Mouse (Mus musculus): ENCODE data around the gene Snx8.

Snx8 gene

DNA sequence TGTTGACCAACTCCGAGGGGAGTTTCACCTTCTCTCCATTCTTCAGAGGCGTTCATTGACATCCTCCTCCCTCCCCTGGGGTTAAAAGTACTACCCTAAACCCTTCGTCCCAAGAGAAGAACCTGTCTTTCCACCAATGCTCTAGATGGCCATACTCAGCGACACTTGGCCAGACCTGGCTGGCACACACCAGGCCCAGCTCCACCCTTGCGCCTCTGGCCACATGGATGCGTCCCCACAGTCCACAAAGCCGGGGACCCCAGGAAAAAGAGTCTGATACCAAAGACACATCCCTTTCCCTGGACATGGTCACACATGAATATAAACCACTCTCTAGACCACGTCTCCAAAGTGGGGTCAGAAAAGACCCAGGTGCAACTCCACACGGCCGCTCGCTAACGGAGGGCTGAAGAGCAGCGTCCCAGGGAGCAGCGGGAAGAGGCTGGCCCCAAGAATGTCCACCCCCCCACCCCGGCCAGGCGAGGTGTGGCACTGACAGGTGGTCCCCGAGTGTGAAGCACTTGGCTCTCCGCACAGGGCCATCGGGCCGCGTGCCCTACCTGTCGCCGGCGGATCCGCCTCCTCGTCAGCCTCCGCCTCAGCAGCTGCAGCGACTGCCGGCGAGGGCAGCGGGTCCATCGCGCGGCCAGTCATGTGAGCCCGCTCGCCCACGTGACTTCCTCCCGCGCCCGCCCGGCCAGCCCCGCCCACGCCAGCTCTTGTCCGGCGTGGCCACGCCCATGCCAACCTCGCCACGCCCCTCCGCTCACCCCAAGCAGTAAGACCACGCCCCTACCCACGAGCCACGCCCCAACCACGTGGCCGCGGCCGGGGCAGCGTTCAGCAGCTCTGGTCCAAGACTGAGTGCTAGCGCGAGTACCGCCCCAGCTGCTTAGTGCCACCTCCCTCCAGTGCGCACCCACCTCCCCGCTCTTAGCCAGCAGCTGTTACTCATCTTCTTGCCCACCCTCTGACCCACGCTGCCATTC, at the start of gene Snx8:
Gene Snx8 (minus strand): TSS at position 675 of the 989 bp plus-strand sequence.
- DNase-seq (ENCODE audit: low read depth): peak; percentile 90

DNA sequence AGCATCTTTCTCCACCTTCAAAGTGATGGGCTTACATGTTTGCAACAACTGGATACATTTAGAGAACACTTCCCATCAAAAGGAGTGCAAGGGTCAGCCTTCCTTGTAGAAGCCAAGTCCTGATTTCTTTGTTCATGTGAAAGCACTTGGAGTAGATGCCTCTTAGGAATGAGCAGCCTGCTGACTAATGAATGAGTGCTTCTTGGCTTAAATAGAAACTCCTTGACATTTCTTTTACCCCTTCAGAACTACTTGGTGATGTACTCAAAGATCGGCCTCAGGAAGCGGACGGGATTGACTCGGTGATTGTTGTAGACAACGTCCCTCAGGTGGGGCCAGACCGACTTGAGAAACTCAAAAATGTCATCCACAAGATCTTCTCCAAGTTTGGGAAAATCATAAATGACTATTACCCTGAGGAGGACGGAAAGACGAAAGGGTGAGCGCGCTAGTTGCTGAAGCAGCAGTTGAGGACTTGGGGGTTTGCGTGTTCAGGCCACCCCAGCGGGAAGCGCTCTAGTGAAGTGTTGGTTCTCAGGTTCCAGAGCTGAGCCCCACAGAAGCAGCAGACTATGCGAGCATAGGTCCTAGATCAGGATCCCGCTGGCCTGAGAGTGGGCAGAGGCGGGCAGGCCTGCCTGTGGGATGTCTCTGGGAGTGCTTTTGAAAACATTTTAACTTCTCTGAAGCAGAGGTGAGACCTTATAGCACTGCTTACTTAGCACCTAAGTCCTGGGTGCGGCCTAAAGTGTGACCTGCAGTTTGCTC, 36.1 kb upstream of the Snx8 start:
- DNase-seq (ENCODE audit: low read depth): no peak

DNA sequence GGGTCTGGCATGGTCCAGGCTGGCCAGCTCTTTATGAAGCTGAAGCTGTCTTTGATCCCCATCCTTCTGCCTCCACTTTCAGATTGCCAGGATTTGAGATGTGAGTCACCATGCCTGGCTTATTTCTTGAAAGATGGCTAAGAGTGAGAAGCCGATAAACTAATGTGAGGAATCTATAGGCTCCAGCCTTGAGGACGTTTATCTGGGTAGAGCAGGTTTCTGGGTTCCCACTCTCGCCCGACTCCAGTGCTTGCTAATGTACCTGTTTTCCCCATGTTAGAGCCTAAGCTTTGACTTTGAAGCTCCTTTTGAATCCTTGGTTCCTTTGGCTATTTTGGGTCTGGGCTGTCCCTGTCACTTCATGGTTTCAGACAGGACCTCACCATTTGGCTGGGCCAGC, 31.6 kb upstream of the Snx8 start:
- peak; percentile 62 for DNase-seq (ENCODE audit: low read depth)

DNA sequence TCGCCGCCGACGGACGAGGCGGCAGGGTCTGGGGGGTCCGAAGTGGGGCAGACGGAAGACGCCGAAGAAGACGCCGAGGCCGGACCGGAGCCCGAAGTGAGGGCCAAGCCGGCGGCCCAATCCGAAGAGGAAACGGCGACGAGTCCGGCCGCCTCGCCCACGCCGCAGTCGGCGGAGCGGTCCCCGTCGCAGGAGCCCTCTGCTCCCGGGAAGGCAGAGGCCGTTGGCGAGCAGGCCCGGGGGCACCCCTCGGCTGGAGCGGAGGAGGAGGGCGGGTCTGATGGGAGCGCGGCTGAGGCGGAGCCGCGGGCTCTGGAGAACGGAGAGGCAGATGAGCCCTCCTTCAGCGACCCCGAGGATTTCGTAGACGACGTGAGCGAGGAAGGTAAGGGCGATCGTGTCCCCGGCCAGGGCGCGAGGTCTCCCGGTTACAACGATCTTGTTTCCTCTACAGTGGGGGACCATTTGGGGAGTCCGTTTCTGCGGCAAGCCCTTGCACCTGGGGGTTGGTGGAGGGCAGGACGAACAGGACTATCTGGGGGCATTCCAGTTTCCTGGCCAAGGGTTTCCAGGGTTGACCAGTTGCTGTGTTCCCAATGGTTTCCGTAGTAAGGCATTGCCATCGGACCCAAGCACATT, 30.5 kb upstream of the Snx8 start:
- peak; percentile 23 for DNase-seq (ENCODE audit: low read depth)

DNA sequence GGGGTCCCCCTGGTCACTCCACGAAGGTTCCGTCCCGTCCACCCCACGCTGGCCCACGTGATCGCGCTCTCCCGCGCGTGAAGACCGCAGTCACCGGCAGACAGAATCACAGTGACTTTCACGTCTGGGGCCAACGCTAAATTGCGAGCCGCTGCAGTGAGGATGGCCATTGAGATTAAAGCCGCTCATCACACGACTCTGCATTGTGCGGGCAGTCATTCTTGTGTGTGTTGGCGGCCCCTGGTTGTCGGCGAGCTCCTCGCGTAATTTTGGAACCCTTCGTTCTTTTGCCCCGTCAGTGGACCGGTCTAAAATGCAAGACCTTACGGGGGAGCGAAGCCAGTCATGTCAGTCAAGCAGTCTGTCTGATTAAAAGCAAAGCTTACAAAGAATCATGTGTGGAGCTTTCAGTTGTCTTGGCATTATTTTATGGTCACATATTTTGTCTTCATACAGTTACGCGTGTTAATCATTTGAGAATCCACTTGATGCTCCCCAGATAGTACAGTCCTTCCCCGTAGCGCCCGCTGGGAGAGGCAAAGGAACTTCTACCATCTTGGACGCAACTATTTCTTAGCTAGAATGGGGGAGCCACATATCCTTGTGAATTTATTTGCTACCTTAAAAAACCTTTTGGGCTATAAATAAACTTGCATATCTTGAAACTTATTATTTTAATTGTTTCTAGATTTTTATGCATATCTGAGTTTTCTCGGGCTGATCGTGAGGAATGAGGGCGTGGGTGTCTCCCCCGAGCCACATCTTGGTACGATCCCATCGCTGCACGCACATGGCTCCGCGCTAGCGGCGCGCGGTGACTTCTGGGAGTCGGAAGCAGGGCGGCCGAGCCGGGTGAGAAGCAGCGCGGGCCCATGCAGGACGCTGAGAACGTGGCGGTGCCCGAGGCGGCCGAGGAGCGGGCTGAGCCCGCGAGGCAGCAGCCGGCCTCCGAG, 29.7 kb upstream of the Snx8 start, which contains the start of gene Eif3b:
Gene Eif3b (plus strand): TSS at position 840 of the 953 bp plus-strand sequence.
- peak; percentile 84 for DNase-seq (ENCODE audit: low read depth)

DNA sequence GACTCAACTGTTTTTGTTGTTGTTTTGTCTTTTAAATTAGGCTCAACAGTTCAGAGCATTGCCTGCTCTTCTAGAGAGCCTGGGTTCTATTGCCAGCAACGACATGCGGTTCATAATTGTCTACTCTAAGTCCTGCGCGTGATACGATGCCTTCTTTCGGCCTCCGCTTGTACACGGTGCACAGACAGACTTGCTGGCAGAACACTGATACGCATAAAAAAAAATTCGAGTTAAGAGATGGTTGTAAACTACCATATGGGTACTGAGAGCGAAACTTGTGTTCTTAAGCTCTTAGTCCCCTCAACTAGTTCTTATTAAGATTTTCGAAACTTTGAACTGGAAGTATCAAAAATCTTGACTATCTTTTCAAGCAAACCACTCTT, 29.0 kb upstream of the Snx8 start:
- peak; percentile 43 for DNase-seq (ENCODE audit: low read depth)

DNA sequence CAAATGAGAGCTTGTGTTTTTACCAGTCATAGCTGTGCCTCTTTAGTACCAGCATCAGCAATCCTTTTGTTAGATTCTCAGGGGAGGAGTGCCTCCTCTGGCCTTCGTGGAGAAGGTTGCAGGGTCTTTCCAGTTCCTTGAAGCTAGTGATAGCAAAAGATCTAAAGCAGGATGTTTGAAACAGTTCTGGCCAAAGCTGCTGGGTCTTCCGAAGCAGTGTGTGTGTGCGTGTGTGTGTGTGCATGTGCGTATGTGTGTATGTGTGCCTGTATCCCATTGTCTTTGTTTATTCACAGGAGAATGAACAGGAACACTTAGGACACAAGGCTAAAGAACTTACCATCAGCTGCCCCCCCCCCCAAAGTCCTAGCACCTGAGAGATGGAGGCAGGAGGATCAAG, 25.6 kb upstream of the Snx8 start:
- DNase-seq (ENCODE audit: low read depth): no peak

DNA sequence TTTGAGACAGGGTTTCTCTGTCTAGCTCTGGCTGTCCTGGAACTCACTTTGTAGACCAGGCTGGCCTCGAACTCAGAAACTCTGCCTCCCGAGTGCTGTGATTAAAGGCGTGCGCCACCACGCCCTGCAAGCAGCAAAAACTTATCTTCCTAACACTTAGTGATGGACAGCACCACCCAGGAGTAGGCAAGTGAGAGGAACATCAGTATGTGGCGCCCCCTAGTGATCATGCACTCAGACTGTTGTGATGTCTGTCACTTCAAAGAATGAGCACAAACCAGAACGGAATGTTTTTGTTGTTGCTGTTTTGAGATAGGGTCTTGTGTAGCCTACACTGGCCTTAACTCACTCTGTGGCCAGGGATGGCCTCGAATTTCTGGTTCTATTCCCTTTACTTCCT, 22.3 kb upstream of the Snx8 start:
- DNase-seq (ENCODE audit: low read depth): peak; percentile 58

DNA sequence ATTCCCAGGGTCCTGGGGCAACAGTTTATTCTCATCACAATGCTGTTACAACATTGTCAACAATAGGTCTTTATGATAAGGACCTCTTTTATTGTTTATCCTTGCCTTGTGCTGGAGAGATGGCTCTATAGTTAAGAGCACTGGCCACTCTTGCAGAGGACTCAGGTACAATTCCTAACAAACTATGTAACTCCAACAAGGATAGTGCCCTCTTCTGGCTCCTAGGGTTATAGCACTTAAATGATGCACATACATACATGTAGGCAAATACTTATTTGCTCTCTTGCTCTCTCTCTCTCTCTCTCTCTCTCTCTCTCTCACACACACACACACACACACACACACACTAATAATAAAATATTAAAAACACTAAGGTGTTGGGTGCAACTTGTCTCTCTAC, 19.7 kb upstream of the Snx8 start:
- DNase-seq (ENCODE audit: low read depth): no peak

DNA sequence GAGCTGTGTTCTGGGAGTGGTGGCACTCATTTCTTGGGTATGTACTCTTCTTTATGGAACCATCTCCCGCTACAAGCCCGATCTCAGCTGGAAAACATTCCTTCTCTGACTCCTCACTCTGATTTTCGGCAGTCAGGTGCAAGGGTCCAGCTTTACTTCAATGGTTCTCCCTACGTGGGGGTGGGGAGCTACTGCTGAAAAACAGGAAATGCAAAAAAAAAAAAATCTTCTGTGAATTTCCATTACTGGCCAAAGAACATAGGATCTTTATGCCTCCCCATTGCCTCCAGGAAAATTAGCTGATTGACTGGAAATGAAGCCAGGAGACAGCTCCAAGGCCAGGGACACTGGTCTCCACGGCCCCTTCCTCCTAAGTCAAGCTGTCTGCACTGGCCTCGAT, 17.6 kb upstream of the Snx8 start:
- no peak for DNase-seq (ENCODE audit: low read depth)

DNA sequence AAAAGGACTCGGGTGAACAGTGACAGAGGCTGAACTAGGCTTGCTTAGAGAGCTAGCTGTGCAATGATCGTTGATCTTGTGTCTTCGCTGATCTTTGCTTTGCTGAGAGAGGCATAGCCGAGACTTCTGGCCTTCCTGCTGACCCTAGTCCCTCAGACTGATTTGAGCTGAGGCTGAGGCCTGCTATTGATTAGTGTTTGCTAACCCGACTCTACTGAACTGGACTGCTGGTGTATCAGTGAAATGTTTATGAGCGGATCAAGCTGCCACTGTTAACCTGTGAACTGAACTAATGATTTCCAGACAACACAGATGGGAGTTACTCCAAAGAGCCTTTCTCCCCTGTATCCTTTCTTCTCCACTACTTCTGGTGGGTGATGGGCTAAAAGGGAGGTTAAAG, 16.1 kb upstream of the Snx8 start:
- DNase-seq (ENCODE audit: low read depth): no peak

DNA sequence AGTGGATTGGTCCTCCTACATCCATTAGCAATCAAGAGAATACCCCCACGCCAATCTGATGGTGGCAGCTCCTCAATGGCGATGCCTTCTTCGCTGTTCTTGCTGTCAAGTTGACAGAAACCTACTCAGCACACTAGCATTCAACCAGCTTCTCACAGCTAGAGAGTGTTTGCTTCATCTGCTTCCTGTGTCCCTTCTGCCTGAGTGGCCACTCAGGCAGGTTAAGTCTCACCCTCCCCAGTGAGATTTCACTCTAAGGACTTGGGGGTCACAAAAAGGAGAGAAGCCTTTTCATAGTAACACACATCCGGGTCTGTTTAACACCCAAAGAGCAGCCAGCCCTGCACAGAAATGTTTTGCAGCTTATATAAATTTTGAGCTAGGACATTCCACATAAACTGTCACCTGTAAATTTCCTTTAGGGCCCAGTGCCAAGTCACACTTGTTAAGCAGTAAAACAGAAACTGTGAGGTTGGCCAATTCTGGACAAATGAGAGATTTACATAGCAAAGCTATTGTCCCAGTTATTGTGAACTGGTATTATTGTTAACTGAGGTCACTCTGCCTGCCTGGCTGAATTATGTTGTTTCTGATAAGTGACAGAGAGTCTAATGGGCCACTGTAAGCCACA, 13.7 kb upstream of the Snx8 start:
- no peak for DNase-seq (ENCODE audit: low read depth)

DNA sequence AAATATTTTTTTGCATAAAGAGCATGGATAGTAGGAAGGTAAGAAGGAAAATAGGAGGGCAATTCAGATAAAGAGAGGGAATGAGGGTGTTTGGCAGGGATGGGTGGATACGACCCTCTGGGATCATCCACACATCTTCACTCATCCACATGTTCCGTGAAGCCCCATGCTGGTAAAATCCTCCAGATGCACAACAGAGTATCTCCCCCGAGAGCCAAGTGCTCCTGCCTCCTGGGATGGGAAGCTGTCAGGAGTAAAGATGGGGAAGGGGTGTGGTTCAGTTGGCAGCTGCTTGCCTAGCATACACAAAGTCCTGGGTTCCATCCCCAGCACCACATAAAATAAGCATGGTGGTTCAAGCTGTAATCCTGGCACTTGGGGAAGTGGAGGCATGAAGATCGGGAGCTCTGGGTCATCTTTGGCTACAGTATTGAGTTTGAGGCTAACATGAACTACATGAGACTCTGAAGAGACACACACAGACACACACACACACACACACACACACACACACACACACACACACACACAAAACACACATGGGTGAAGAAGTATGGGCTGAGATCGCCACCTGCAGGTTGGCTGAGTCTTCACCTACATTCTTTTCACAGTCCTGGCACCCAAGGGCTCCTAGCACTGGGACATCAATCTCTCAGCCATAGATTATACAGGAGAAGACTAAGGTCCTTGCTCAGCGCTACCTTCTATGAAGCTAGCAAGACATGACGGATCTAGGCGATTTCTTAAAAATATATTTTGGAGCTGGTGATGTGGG, 7.3 kb upstream of the Snx8 start:
- DNase-seq (ENCODE audit: low read depth): no peak

DNA sequence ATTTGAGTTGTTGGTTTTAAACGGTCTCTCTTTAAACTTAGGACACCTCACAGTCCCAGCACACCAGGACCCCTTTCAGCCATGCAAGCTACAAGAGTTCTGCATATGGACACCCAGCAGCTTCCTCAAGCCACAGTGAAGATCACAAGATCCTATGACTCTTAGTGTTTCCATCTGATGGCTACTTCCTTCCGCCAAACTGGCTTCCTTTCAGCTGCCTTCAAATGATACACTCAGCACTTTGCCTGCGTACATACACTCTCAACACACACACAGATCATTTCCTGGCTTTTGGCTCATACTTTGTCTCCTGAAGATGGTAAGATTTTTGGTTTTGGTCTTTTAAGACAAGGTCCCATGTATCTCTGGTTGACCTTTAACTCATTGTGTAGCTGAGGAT, 3.6 kb upstream of the Snx8 start:
- DNase-seq (ENCODE audit: low read depth): no peak

DNA sequence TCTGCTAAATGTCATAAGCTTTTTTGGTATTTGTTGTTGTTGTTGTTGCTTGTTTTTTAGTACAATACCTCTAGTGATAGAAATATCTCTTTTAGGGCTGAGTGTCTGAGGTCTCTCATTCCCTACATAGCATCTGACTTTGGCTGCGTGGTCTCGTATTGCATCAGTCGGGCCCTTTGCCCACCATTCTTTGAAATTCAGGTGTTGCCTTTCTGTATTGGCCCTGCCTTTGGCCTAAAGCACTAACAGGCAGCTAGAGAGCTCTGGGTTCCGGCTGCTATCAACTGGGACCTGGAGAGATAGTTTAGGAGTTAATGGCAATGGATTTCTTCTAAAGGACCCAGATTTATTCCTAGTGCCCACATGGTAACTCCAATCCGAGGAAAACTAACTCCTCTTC, 2.9 kb upstream of the Snx8 start:
- DNase-seq (ENCODE audit: low read depth): no peak

DNA sequence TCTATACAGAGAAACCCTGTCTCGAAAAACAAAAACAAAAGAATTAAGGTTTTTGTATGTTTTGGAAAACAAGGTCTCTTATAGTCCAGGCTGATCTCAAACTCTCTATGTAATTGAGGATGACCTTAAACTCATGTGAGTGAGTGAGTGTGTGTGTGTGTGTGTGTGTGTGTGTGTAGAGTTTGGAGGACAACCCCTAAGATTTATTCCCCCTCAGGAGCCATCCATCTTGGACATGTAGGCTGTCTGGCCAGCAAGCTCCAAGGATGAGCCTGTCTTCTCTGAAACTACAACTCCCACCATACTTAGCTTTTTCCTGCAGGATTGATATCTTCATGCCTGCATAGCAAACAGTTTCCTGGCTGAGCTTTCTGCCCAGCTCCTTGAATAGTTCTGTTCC, 2.4 kb upstream of the Snx8 start:
- no peak for DNase-seq (ENCODE audit: low read depth)

DNA sequence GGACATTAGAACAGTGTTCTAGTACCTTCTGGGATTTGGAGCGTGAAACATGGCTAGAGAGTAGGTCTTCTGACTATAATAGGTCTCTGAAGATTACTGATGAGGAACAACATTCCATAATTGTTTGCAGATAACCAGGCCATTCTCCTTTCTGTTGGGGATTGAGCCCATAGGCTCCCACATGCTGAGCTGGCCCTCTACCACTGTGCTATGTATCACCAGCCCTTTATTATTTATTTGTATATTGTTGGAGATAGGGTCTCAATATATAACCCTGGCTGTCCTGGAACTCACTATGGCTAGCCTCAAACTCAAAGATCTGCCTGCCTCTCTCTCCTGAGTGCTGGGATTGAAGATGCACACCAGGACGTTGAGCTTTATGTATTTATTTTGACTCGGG, 585 bp upstream of the Snx8 start:
- no peak for DNase-seq (ENCODE audit: low read depth)

DNA sequence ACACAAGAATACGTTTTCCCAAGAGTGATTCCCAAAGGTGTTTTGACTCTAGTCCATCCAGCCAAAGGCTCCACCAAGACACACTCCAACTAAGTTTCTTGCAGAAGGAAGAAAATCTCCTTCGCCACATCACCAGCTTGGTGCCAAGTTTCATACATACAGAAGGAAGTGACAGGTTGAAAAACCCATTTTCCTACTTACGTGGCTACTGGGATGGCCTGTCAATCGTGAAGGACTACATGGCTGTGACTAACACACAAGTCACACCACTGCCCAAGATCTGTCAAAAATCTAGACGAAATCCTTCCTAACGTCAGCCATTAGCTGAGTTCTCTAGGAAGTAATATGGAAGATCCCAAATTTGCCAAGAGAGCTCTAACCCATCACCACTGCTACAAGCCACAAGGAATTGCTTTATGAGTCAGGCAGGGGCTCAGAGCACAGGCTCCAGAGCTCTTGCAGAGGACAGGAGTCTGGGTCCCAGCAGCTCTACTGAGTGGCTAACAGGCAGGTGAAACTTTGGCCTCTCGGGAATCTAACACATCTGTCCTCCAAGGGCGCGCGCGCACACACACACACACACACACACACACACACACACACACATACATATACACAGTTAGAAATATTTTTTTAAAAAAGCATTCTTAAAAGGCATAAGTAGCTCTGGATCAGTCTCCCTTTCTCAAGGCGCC, 1.1 kb downstream of the Snx8 start:
- DNase-seq (ENCODE audit: low read depth): no peak

DNA sequence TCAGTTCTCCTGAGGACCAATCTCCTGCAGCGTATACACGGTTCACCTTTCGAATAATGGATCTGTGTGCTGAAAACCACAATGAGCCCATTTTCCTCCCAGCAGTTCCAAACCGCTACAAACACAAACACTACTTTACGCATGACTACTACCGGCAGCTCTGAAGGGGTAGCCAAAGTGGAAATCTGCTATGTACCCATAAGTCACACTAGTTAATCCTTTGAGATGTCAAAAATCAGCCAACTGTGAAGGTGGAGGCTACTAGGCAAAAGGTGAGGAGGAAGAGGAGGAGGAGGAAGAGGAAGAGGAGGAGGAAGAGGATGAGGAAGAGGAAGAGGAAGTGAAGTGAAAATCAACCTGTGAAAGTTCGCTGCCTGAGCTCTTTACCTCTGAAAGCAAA, 1.8 kb downstream of the Snx8 start:
- no peak for DNase-seq (ENCODE audit: low read depth)

DNA sequence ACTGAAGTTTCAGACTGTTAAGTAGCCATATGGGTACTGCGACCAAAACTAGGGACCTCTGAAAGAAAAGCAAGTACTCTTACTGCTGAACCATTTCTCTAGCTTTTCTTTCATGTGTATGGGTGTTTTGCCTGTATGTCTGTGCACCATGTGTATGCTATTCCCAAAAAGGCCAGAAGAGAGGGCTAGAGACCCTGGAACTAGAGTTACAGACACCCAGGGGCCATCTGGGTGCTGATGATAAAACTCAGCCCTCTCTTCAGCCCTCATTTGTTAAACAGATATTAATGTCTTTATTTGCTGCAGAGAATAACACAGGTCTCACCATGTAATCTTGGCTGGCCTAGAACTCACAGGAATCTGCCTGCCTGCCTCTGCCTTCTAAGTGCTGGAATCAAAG, 4.6 kb downstream of the Snx8 start:
- peak; percentile 41 for DNase-seq (ENCODE audit: low read depth)
